Mouse (Mus musculus) forelimb bud, embryonic 11.5 days (tissue): ENCODE results near the gene Gm3636.
"Not testable (repeated sequence)": the region's sequence is repeated elsewhere in the genome, so short reads cannot be mapped to it uniquely, and the experiment has no call there.

ENCODE experiments used
- DNase-seq: peaks from one replicate; pipeline ENCODE4 v3.0.0-alpha.2; 2012; ENCODE audit warnings: low read depth, low spot score

Gm3636 gene

GRCm38 (mm10) chr14:6742232-6742631 lies at the start of gene Gm3636:
TSS of gene Gm3636 (minus strand) at chr14:6742332.
- not testable (repeated sequence) for DNase-seq

- not testable (repeated sequence) for DNase-seq
These were observed 32.2 kb upstream of the Gm3636 start, which contains the start of gene Gm8362 for GRCm38 (mm10) chr14:6774311-6774710. TSS of gene Gm8362 (minus strand) at chr14:6774411.

GRCm38 (mm10) chr14:6757231-6757536 lies 15.1 kb upstream of the Gm3636 start:
- DNase-seq = not testable (repeated sequence)

- DNase-seq = peak; percentile 5
These were observed 14.5 kb upstream of the Gm3636 start for GRCm38 (mm10) chr14:6756384-6757230.

- not testable (repeated sequence) for DNase-seq
These were observed 22.0 kb downstream of the Gm3636 start, which contains the start of gene Gm8050 for GRCm38 (mm10) chr14:6720151-6720550. TSS of gene Gm8050 (minus strand) at chr14:6720251.
